Mouse (Mus musculus) forebrain, embryonic 15.5 days (tissue): ENCODE data around the gene Slco2b1. TPM values are rescaled to one million over a fixed set of nuclear protein-coding genes. Genes with fewer than 3 reads are reported as not detected.
A peak's percentile ranks its signal among the peaks of the same experiment; 100 is the strongest.
"Not testable (repeated sequence)": the region's sequence is repeated elsewhere in the genome, so short reads cannot be mapped to it uniquely, and the experiment has no call there.

Experiments used
- ATAC-seq: fragments of 200-750 bp; cut with Nextera tagmentation; replicated peaks from 2 replicates; pipeline ENCODE4 v1.8.0; 2017; ENCODE audit warnings: mild to moderate bottlenecking, moderate TSS enrichment, moderate library complexity
- H3K27ac ChIP-seq: fragments of 300-500 bp; sonication (generic); replicated peaks from 2 replicates; pipeline ENCODE4 v1.5.1; 2015; ENCODE audit warnings: mild to moderate bottlenecking, inconsistent platforms
- H3K27me3 ChIP-seq: fragments of 300-500 bp; sonication (generic); 2 replicates; pipeline ENCODE4 v1.6.1; 2015; ENCODE audit warnings: inconsistent platforms
- H3K36me3 ChIP-seq: fragments of 300-500 bp; sonication (generic); 2 replicates; pipeline ENCODE4 v1.6.1; 2015; ENCODE audit warnings: mild to moderate bottlenecking, inconsistent platforms
- H3K4me1 ChIP-seq: fragments of 300-500 bp; sonication (generic); 2 replicates; pipeline ENCODE4 v1.6.1; 2015; ENCODE audit warnings: inconsistent platforms
- H3K4me2 ChIP-seq: fragments of 300-500 bp; sonication (generic); replicated peaks from 2 replicates; pipeline ENCODE4 v1.6.1; 2015; ENCODE audit warnings: mild to moderate bottlenecking, inconsistent platforms
- H3K4me3 ChIP-seq: fragments of 300-500 bp; sonication (generic); 2 replicates; pipeline ENCODE4 v1.5.1; 2015; ENCODE audit warnings: mild to moderate bottlenecking, inconsistent platforms
- H3K9ac ChIP-seq: fragments of 300-500 bp; sonication (generic); replicated peaks from 2 replicates; pipeline ENCODE4 v1.6.1; 2015; ENCODE audit warnings: mild to moderate bottlenecking, inconsistent platforms
- H3K9me3 ChIP-seq: fragments of 300-500 bp; sonication (generic); 2 replicates; pipeline ENCODE4 v1.6.1; 2016; ENCODE audit warnings: inconsistent platforms
- WGBS: fragments of 180-500 bp; shearing (Covaris S2); methylation state at CpG from one replicate; pipeline ENCODE4 v1.1.7; 2015; ENCODE audit warnings: mixed read lengths; 5-methylcytosine and 5-hydroxymethylcytosine counted together
- polyA plus RNA-seq: library from polyadenylated mRNA; unstranded; fragments of >200 nt; fragmentation: Nextera tagmentation; extraction: Ambion mirVana; gene quantifications from 2 replicates; pipeline ENCODE4 v1.2.1, GENCODE M21; 2015

Gene Slco2b1
- polyA plus RNA-seq, 1 experiment from 2014 or later, result 4.9 TPM

GRCm38 (mm10) chr7:99706341-99707037, 4.7 kb downstream of the Slco2b1 start:
- no peak overlapping the region for H3K9ac ChIP-seq
- 66% methylated on average over 4 of the region's 4 CpGs for WGBS
- no peak overlapping the region for H3K27ac ChIP-seq
- H3K4me2 ChIP-seq, result no peak overlapping the region
- H3K36me3 ChIP-seq, result no peaks in the 10 kb centered on the region
- no peak overlapping the region for H3K4me3 ChIP-seq
- no peaks in the 10 kb centered on the region for H3K9me3 ChIP-seq
- no peak for ATAC-seq
- H3K27me3 ChIP-seq, result no peaks in the 10 kb centered on the region
- H3K4me1 ChIP-seq, result no peaks in the 10 kb centered on the region; the same call in 1 of the 2 replicates

DNA sequence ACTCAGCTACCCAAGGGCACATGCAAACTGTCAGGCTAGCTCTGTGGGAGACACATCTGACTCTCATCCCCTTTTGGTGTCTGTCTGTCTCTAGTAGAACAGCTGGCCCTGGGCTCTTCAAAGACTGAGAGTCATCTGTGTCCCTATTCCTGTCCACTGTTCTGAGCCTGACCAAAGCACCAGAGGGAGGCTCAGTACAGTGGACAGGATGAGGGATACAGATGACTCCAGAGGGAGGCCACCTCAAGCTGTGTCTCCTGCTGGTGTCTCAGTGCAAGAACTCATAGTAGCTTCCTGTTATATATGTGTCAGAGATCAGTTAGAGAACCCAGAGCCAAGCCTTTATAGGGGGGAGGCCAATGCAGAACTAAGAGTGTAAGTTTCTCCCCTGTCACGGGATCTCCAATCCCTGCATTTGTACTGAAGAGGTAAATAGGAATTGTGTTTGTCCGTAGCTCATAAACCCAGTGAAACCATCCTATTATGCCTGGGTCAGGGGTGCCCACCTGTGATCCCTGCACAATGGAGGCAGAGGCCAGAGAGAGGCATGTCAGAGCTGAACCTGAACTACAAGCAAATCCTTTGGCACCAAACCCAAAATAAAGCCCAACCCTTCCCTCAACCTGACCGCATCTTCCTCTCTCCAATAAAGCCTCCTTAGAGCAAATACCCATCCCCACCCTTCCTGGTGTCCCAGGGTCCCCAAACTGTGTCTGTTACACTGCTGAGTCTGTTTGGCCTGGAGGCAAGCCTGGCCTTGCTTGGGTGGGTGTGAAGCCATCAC, 6.2 kb downstream of the Slco2b1 start:
- H3K27ac ChIP-seq, result no peak overlapping the region
- no peak overlapping the region for H3K4me2 ChIP-seq
- H3K4me3 ChIP-seq, result no peak overlapping the region
- no peak for ATAC-seq
- no peak overlapping the region for H3K9ac ChIP-seq
- 82% methylated on average over 3 of the region's 3 CpGs for WGBS
- H3K36me3 ChIP-seq, result no peaks in the 10 kb centered on the region
- H3K9me3 ChIP-seq, result no peaks in the 10 kb centered on the region
- no peaks in the 10 kb centered on the region for H3K27me3 ChIP-seq
- H3K4me1 ChIP-seq, result no peaks in the 10 kb centered on the region; the same call in 1 of the 2 replicates

DNA sequence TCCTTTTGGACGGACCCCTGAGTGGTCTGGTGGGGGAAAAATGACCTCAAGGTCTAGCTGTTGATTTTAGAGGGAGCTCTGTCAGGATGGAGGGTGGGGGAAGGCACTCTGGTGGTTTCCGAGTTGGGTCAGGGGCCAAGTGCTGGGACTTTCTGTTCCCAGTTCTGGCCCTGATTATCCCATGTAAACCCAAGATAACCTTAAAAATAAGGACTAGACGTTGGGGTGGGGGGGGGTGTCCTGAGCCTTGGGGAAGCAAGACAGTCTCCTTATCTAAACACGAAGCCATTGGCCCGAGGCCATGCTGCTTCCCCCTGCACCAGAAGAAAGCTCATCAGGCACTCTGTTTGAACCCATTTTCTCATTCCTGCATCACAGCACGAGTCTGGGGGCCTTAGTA, 8.9 kb downstream of the Slco2b1 start:
- Histone ChIP-seq H3K4me2 (no peak overlapping the region), H3K9me3 (no peaks in the 10 kb centered on the region), H3K27me3 (no peaks in the 10 kb centered on the region), H3K4me3 (no peak overlapping the region), H3K27ac (no peak overlapping the region), H3K9ac (no peak overlapping the region), H3K36me3 (no peaks in the 10 kb centered on the region), H3K4me1 (no peaks in the 10 kb centered on the region)
- ATAC-seq, result no peak
- WGBS, result 40% methylated on average over 6 of the region's 6 CpGs

GRCm38 (mm10) chr7:99700641-99701040, 10.5 kb downstream of the Slco2b1 start:
- 90% methylated on average over 4 of the region's 4 CpGs for WGBS
- H3K36me3 ChIP-seq, result no peaks in the 10 kb centered on the region
- H3K27me3 ChIP-seq, result no peaks in the 10 kb centered on the region
- no peaks in the 10 kb centered on the region for H3K9me3 ChIP-seq
- no peak overlapping the region for H3K27ac ChIP-seq
- H3K4me3 ChIP-seq, result no peak overlapping the region
- H3K4me1 ChIP-seq, result no peaks in the 10 kb centered on the region
- H3K4me2 ChIP-seq, result no peak overlapping the region
- no peak for ATAC-seq
- no peak overlapping the region for H3K9ac ChIP-seq

DNA sequence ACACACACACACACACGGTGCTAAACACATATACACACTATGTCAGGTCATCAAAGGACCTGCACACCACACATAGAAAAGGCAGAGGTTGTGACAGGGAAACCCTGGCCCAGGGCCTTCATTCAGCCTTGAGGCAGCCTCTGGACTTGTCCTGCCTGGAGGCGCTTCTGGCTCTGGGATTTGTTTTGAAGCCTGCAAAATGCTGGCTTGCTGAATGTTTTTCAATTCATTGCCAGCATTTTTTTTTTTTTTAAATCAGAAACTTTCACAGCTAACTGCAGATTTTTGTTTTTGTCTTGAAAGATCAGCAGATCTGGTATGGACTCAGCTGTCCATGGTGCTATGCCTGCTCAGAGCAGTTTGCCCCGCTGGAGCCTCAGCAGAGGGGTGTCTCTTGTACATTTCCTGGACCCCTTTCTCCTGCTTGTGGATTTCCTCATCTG, 11.4 kb downstream of the Slco2b1 start:
- no peak overlapping the region for H3K4me2 ChIP-seq
- H3K27me3 ChIP-seq, result no peaks in the 10 kb centered on the region
- 70% methylated on average over 3 of the region's 3 CpGs for WGBS
- H3K27ac ChIP-seq, result 0 out of 2 replicates have a peak overlapping the region, but pooled peaks have one; percentile 23
- H3K4me3 ChIP-seq, result no peak overlapping the region
- H3K4me1 ChIP-seq, result no peaks in the 10 kb centered on the region
- H3K9me3 ChIP-seq, result no peaks in the 10 kb centered on the region
- no peaks in the 10 kb centered on the region for H3K36me3 ChIP-seq
- H3K9ac ChIP-seq, result no peak overlapping the region
- no peak for ATAC-seq

- Histone ChIP-seq H3K9me3 (no peaks in the 10 kb centered on the region), H3K36me3 (no peaks in the 10 kb centered on the region), H3K4me2 (no peak overlapping the region), H3K27ac (no peak overlapping the region), H3K27me3 (no peaks in the 10 kb centered on the region), H3K4me1 (no peaks in the 10 kb centered on the region), H3K9ac (no peak overlapping the region), H3K4me3 (no peak overlapping the region)
- whole genome bisulfite sequencing, result 55% methylated on average over 3 of the region's 3 CpGs
- no peak for ATAC-seq
Observed at GRCm38 (mm10) chr7:99699106-99699505, 12.0 kb downstream of the Slco2b1 start.

GRCm38 (mm10) chr7:99698576-99698975, 12.6 kb downstream of the Slco2b1 start:
- H3K9me3 ChIP-seq, result no peaks in the 10 kb centered on the region
- H3K27me3 ChIP-seq, result no peaks in the 10 kb centered on the region
- no peak overlapping the region for H3K4me3 ChIP-seq
- no peaks in the 10 kb centered on the region for H3K36me3 ChIP-seq
- H3K4me1 ChIP-seq, result no peaks in the 10 kb centered on the region
- no peak overlapping the region for H3K4me2 ChIP-seq
- no peak overlapping the region for H3K9ac ChIP-seq
- no peak for ATAC-seq
- H3K27ac ChIP-seq, result no peak overlapping the region
- 83% methylated on average over 3 of the region's 3 CpGs for WGBS

DNA sequence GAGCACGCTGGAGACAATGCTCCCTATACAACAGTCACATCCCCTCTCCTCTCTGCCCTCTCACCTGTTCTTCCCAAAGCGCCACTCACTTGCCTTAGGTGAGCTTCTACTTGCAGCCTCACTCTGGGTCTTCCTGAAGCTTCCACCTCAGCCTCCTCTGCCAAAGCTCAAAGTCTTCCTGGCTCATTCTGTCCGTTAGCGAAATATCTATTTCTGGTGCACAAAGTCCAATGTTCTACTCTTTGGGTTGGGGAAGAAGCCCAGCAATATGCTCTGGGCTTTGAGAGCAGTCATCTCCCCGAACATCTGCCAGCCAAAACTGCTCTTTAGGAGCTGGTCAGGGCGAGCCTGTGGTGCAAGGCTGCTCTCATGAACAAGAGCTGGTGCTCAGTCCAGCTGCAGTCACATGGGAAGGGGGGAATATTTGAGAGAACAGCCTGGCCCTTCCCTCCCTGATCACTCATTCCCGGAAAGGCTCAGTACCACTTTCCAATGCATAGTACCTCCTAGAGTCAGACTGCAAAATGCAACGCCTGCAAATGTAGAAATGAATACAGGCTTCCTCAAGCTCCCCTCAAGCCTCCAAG, 15.6 kb downstream of the Slco2b1 start:
- H3K27ac ChIP-seq, result no peak overlapping the region
- H3K4me1 ChIP-seq, result no peaks in the 10 kb centered on the region
- WGBS, result 87% methylated on average over 8 of the region's 8 CpGs
- H3K9ac ChIP-seq, result no peak overlapping the region
- no peak overlapping the region for H3K4me2 ChIP-seq
- no peak for ATAC-seq
- H3K4me3 ChIP-seq, result no peak overlapping the region
- H3K9me3 ChIP-seq, result no peaks in the 10 kb centered on the region
- H3K27me3 ChIP-seq, result no peaks in the 10 kb centered on the region
- no peaks in the 10 kb centered on the region for H3K36me3 ChIP-seq

DNA sequence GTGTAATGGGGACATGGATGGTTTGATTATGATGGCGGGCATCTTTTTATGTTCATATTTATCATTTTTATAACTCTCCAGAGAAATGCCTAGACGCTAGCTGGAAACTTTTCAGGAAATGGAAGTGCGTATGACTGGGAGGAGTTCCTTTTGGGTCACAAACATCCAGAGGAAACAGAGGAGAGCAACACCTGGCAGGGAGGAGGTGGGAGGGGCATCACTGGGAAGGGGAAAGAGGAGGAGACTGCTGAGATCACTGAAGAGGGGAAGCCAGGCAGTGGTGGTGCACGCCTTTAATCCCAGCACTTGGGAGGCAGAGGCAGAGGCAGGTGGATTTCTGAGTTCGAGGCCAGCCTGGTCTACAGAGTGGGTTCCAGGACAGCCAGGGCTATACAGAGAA, 16.7 kb downstream of the Slco2b1 start:
- H3K4me3 ChIP-seq, ATAC-seq, H3K4me2 ChIP-seq, H3K36me3 ChIP-seq, H3K27ac ChIP-seq, H3K9me3 ChIP-seq, H3K9ac ChIP-seq, H3K27me3 ChIP-seq, H3K4me1 ChIP-seq: not testable (repeated sequence)
- WGBS, result 80% methylated on average over 4 of the region's 5 CpGs

GRCm38 (mm10) chr7:99693976-99694375, 17.2 kb downstream of the Slco2b1 start:
- ATAC-seq, result no peak
- no peak overlapping the region for H3K4me2 ChIP-seq
- 91% methylated on average over 3 of the region's 3 CpGs for WGBS
- H3K4me1 ChIP-seq, result no peaks in the 10 kb centered on the region
- H3K27ac ChIP-seq, result no peak overlapping the region
- no peaks in the 10 kb centered on the region for H3K9me3 ChIP-seq
- no peaks in the 10 kb centered on the region for H3K36me3 ChIP-seq
- H3K4me3 ChIP-seq, result no peak overlapping the region
- H3K27me3 ChIP-seq, result no peaks in the 10 kb centered on the region
- no peak overlapping the region for H3K9ac ChIP-seq

- no peak overlapping the region for H3K4me3 ChIP-seq
- no peak overlapping the region for H3K27ac ChIP-seq
- no peak overlapping the region for H3K9ac ChIP-seq
- no peaks in the 10 kb centered on the region for H3K36me3 ChIP-seq
- 95% methylated on average over 3 of the region's 3 CpGs for WGBS
- no peaks in the 10 kb centered on the region for H3K27me3 ChIP-seq
- no peak for ATAC-seq
- no peaks in the 10 kb centered on the region for H3K9me3 ChIP-seq
- H3K4me1 ChIP-seq, result no peaks in the 10 kb centered on the region
- H3K4me2 ChIP-seq, result no peak overlapping the region
Observed at GRCm38 (mm10) chr7:99693387-99693786, 17.8 kb downstream of the Slco2b1 start.

DNA sequence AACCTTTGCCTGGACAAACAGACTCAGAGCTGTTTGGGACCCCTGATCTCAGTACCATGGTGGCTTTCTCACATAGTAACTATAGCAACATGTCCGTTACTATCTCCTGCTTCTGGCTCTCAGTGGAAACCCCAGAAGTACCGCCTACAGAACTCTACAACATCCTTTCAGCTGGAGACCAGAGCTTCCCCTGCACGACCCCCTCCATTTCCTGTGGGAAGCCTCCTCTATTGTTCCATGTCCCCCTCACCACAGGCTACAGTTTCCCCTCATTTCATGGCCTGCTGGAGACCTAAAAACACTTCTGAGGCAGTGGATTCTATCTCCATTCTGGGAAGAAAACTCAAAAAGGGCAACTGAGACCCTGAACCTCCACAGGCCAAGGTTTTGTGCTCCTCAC, 18.7 kb downstream of the Slco2b1 start:
- Histone ChIP-seq H3K4me1 (no peaks in the 10 kb centered on the region), H3K36me3 (no peaks in the 10 kb centered on the region), H3K27ac (no peak overlapping the region), H3K27me3 (no peaks in the 10 kb centered on the region), H3K9ac (no peak overlapping the region), H3K9me3 (no peaks in the 10 kb centered on the region), H3K4me3 (no peak overlapping the region), H3K4me2 (no peak overlapping the region)
- no peak for ATAC-seq
- WGBS, result 49% methylated on average over 3 of the region's 3 CpGs
